Mouse (Mus musculus): ENCODE results near the gene Atcay.

GRCm38 (mm10) chr10:81197305-81197704, 33.3 kb downstream of the Atcay start:
- TF ChIP-seq CTCF (IDR thresholded peaks at IDR 0.05; ENCODE audit: extremely low read depth, insufficient read depth, insufficient read length, insufficient replicate concordance) (no peak), POLR2A (IDR thresholded peaks at IDR 0.05; ENCODE audit: low read depth, low read length) (no peak)

Measured in spleen, adult 2 months (tissue).